Mouse (Mus musculus) embryonic facial prominence, embryonic 15.5 days (tissue): Measurements from ENCODE around the gene Ndrg2. TPM values are rescaled to one million over a fixed set of nuclear protein-coding genes. Genes with fewer than 3 reads are reported as not detected.

ENCODE experiments used
- ATAC-seq: fragments of 200-750 bp; cut with Nextera tagmentation; 2 replicates; pipeline ENCODE4 v1.8.0; 2017; ENCODE audit warnings: low read depth, moderate TSS enrichment; ENCODE audit not compliant: insufficient number of reproducible peaks, low FRiP score, low TSS enrichment
- H3K27ac ChIP-seq: fragments of 300-500 bp; sonication (generic); replicated peaks from 2 replicates; pipeline ENCODE4 v1.5.1; 2015; ENCODE audit warnings: mild to moderate bottlenecking, inconsistent platforms
- H3K27me3 ChIP-seq: fragments of 300-500 bp; sonication (generic); 2 replicates; pipeline ENCODE4 v1.6.1; 2015; ENCODE audit warnings: inconsistent platforms
- H3K36me3 ChIP-seq: fragments of 300-500 bp; sonication (generic); 2 replicates; pipeline ENCODE4 v1.6.1; 2015; ENCODE audit warnings: mild to moderate bottlenecking, inconsistent platforms
- H3K4me1 ChIP-seq: fragments of 300-500 bp; sonication (generic); 2 replicates; pipeline ENCODE4 v1.6.1; 2015; ENCODE audit warnings: inconsistent platforms
- H3K4me2 ChIP-seq: fragments of 300-500 bp; sonication (generic); replicated peaks from 2 replicates; pipeline ENCODE4 v1.6.1; 2015; ENCODE audit warnings: mild to moderate bottlenecking, inconsistent platforms
- H3K4me3 ChIP-seq: fragments of 300-500 bp; sonication (generic); replicated peaks from 2 replicates; pipeline ENCODE4 v1.5.1; 2015; ENCODE audit warnings: mild to moderate bottlenecking, inconsistent platforms
- H3K9ac ChIP-seq: fragments of 300-500 bp; sonication (generic); 2 replicates; pipeline ENCODE4 v1.6.1; 2015; ENCODE audit warnings: inconsistent platforms
- H3K9me3 ChIP-seq: fragments of 300-500 bp; sonication (generic); replicated peaks from 2 replicates; pipeline ENCODE4 v1.6.1; 2016; ENCODE audit warnings: inconsistent platforms
- WGBS: fragments of 180-500 bp; shearing (Covaris S2); methylation state at CpG from one replicate; pipeline ENCODE4 v1.1.7; 2015; 5-methylcytosine and 5-hydroxymethylcytosine counted together
- polyA plus RNA-seq: library from polyadenylated mRNA; unstranded; fragments of >200 nt; fragmentation: Nextera tagmentation; extraction: Ambion mirVana; gene quantifications from 2 replicates; pipeline ENCODE4 v1.2.1, GENCODE M21; 2015

Gene Ndrg2
- polyA plus RNA-seq, 1 experiment from 2014 or later = 98.2 TPM

DNA sequence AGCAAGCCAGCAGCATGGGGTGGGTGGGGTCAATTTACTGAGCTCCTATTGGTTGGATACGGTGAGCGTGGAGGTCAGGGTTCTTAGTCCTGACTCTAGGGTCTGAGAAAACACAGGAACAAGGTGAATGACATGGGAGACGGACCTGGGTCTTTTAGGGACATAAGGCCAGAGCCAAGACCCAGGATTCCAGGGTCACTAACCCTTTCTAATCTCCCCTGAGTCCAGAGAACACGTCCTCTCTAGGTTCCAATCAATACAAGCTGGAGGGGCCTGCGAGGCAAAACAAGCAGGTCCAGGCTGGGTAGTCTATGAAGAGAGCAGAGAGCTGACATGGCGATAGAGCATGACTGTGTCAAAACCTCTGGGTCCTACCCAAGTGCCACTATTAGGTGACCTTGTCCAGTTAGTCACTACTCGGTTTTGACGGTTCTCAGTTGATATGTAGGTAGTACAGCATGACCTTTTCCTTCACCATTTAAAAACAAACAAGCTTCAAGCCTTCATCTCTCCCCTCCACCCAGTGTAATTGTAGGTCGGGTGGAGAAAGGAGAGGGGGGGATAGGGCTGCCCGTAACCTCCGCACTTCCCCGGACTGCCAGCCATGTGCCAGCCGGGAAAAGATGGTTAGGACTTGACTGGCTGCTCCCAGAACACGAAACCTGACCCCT, 1.4 kb downstream of the Ndrg2 start:
- Histone ChIP-seq H3K27ac (peak overlapping the region; percentile 87), H3K36me3 (peaks cover 9% of the 10 kb centered on the region; the same call in 1 of the 2 replicates), H3K9ac (peak overlapping the region; percentile 28; the same call in 1 of the 2 replicates), H3K4me1 (peaks cover 24% of the 10 kb centered on the region), H3K4me3 (peak overlapping the region; percentile 57), H3K4me2 (peak overlapping the region; percentile 94), H3K27me3 (no peaks in the 10 kb centered on the region), H3K9me3 (no peaks in the 10 kb centered on the region)
- peak; percentile 12; the same call in 1 of the 2 replicates for ATAC-seq
- 14% methylated on average over 14 of the region's 14 CpGs for WGBS

GRCm38 (mm10) chr14:51911301-51911700, 2.7 kb downstream of the Ndrg2 start:
- Histone ChIP-seq H3K4me2 (no peak overlapping the region), H3K9ac (no peak overlapping the region), H3K9me3 (no peaks in the 10 kb centered on the region), H3K36me3 (peaks cover 12% of the 10 kb centered on the region; the same call in 1 of the 2 replicates), H3K27me3 (no peaks in the 10 kb centered on the region), H3K4me3 (no peak overlapping the region), H3K4me1 (peaks cover 24% of the 10 kb centered on the region), H3K27ac (no peak overlapping the region)
- no peak for ATAC-seq
- WGBS = 83% methylated on average over 10 of the region's 10 CpGs

DNA sequence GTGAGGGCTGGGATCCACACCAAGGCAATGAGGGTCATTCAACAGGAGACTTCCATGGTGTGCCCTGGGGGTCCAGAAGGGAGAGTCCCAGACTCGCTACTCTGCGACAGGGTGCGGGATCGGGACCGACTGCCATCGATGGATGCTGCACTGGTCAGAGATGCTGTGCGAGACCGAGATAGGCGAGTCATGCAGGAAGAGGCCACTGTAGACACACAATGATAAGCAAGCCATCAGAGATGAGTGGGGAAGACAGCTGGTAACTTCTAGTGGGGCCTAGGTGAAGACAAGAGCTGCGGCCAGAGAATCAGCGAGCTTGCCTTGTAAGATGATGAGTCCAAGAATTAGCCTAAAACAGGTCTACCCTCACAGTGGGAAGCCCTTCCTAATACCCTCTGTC, 7.9 kb downstream of the Ndrg2 start:
- WGBS = 88% methylated on average over 11 of the region's 11 CpGs

GRCm38 (mm10) chr14:51904706-51905105, 9.3 kb downstream of the Ndrg2 start:
- Histone ChIP-seq H3K27me3 (no peaks in the 10 kb centered on the region), H3K4me1 (peaks cover 5% of the 10 kb centered on the region), H3K4me3 (no peak overlapping the region), H3K4me2 (no peak overlapping the region), H3K9me3 (no peaks in the 10 kb centered on the region), H3K36me3 (peaks cover 16% of the 10 kb centered on the region; the same call in 1 of the 2 replicates), H3K27ac (no peak overlapping the region), H3K9ac (no peak overlapping the region)
- 60% methylated on average over 7 of the region's 7 CpGs for WGBS
- ATAC-seq = no peak

More for the DNA sequence above, 7.9 kb downstream of the Ndrg2 start:
- Histone ChIP-seq H3K9ac (no peak overlapping the region), H3K27ac (no peak overlapping the region), H3K4me3 (no peak overlapping the region), H3K27me3 (no peaks in the 10 kb centered on the region), H3K4me1 (peaks cover 5% of the 10 kb centered on the region), H3K9me3 (no peaks in the 10 kb centered on the region), H3K36me3 (peaks cover 23% of the 10 kb centered on the region; the same call in 1 of the 2 replicates), H3K4me2 (no peak overlapping the region)
- ATAC-seq = no peak

DNA sequence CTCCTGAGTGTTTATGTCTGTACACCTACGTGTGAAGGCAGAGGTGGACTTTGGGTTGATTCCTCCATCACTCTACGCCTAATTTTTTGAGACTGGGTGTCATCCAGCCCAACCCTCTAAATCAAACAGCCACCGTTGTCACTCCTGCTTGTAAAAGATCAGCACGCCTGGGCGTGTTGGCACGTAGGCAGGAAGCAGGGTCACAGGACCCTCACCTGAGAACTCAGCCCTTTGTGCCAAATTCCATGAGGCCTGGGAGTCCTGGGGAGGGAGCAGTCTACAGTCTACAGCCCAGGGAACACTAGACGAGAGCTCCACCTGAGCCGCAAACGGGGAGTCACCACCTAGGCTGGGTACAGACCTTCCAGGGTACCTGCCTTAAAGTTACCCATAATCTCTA, 10.2 kb downstream of the Ndrg2 start:
- H3K4me2 ChIP-seq = no peak overlapping the region
- H3K27me3 ChIP-seq = no peaks in the 10 kb centered on the region
- 75% methylated on average over 9 of the region's 9 CpGs for WGBS
- H3K36me3 ChIP-seq = peaks cover 14% of the 10 kb centered on the region; the same call in 1 of the 2 replicates
- no peak for ATAC-seq
- H3K4me1 ChIP-seq = no peaks in the 10 kb centered on the region; the same call in 1 of the 2 replicates
- H3K4me3 ChIP-seq = no peak overlapping the region
- H3K9me3 ChIP-seq = no peaks in the 10 kb centered on the region
- H3K9ac ChIP-seq = no peak overlapping the region
- no peak overlapping the region for H3K27ac ChIP-seq

GRCm38 (mm10) chr14:51902806-51903710, 10.9 kb downstream of the Ndrg2 start:
- no peaks in the 10 kb centered on the region for H3K9me3 ChIP-seq
- H3K27ac ChIP-seq = no peak overlapping the region
- no peaks in the 10 kb centered on the region; the same call in 1 of the 2 replicates for H3K4me1 ChIP-seq
- H3K9ac ChIP-seq = no peak overlapping the region
- no peak overlapping the region for H3K4me3 ChIP-seq
- H3K4me2 ChIP-seq = no peak overlapping the region
- 55% methylated on average over 9 of the region's 9 CpGs for WGBS
- H3K36me3 ChIP-seq = peaks cover 14% of the 10 kb centered on the region; the same call in 1 of the 2 replicates
- no peaks in the 10 kb centered on the region for H3K27me3 ChIP-seq
- no peak for ATAC-seq

DNA sequence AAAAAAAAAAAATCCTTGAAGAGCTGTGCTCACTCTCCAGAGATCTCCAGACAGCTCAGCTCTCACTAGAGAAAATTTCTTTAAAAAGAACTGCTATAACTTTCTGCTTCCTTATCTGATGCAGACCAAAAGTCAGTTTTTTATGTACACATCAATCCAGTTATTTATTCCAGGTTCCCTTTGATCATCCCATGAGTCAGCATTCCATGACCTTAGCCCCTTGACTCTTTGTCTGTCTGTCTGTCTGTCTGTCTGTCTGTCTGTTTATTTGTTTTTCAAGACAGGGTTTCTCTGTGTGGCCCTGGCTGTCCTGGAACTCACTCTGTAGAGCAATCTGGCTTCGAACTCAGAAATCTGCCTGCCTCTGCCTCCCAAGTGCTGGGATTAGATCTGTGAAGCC, 14.6 kb downstream of the Ndrg2 start:
- H3K9me3 ChIP-seq = no peaks in the 10 kb centered on the region
- no peak overlapping the region for H3K9ac ChIP-seq
- no peak overlapping the region for H3K4me2 ChIP-seq
- no peak for ATAC-seq
- no peaks in the 10 kb centered on the region for H3K36me3 ChIP-seq
- H3K4me1 ChIP-seq = no peaks in the 10 kb centered on the region; the same call in 1 of the 2 replicates
- WGBS = 86% methylated on average over 1 of the region's 1 CpGs
- H3K27me3 ChIP-seq = no peaks in the 10 kb centered on the region
- no peak overlapping the region for H3K27ac ChIP-seq
- no peak overlapping the region for H3K4me3 ChIP-seq

DNA sequence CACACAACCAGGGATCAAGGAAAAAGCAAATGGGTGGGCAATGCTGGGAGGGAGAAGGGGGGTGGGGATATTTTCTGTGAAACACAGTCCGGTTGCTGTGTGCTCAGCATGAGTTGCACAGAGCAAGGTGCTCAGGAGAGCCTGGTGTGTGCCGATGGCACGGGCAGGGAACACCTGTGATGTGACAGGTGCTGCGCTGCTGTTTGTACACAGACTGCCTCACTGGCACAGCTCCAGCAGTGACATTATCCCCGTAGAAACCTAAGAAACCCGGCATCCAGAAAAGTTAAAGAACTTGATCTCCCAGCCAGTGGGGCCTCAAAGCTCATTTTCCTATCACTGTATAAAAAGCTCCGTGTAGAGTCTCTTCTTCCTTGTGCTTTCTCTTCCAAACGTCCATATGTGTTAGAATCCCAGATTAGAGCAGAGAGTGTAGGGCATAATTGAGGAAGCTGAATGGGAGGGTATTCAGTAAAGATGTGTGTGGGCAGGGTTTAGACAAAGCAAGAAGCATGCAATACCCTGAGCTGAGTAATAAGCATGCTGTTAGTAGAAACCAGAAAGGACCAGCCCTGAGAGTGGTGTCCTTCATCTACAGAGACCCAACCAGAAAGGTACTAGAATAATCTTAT, 17.3 kb downstream of the Ndrg2 start:
- ATAC-seq = 0 out of 2 replicates have a peak, but pooled peaks have one; percentile 48
- H3K36me3 ChIP-seq = peaks cover 3% of the 10 kb centered on the region
- no peaks in the 10 kb centered on the region for H3K9me3 ChIP-seq
- WGBS = 48% methylated on average over 8 of the region's 8 CpGs
- H3K4me1 ChIP-seq = no peaks in the 10 kb centered on the region
- H3K27ac ChIP-seq = no peak overlapping the region
- H3K4me3 ChIP-seq = no peak overlapping the region
- H3K9ac ChIP-seq = no peak overlapping the region
- no peaks in the 10 kb centered on the region for H3K27me3 ChIP-seq
- H3K4me2 ChIP-seq = no peak overlapping the region

- no peak overlapping the region for H3K4me3 ChIP-seq
- no peak overlapping the region for H3K9ac ChIP-seq
- peaks cover 9% of the 10 kb centered on the region for H3K36me3 ChIP-seq
- no peaks in the 10 kb centered on the region for H3K27me3 ChIP-seq
- 73% methylated on average over 6 of the region's 6 CpGs for WGBS
- no peaks in the 10 kb centered on the region for H3K9me3 ChIP-seq
- H3K27ac ChIP-seq = no peak overlapping the region
- no peak for ATAC-seq
- no peak overlapping the region for H3K4me2 ChIP-seq
- H3K4me1 ChIP-seq = no peaks in the 10 kb centered on the region
Observed at GRCm38 (mm10) chr14:51896019-51896418, 17.9 kb downstream of the Ndrg2 start.

GRCm38 (mm10) chr14:51895071-51895470, 18.9 kb downstream of the Ndrg2 start:
- H3K9ac ChIP-seq = no peak overlapping the region
- 67% methylated on average over 14 of the region's 14 CpGs for WGBS
- H3K9me3 ChIP-seq = no peaks in the 10 kb centered on the region
- H3K36me3 ChIP-seq = peaks cover 17% of the 10 kb centered on the region
- no peaks in the 10 kb centered on the region for H3K4me1 ChIP-seq
- no peak overlapping the region for H3K4me3 ChIP-seq
- no peak overlapping the region for H3K4me2 ChIP-seq
- ATAC-seq = no peak
- no peak overlapping the region for H3K27ac ChIP-seq
- no peaks in the 10 kb centered on the region for H3K27me3 ChIP-seq

GRCm38 (mm10) chr14:51893809-51894208, 20.1 kb downstream of the Ndrg2 start:
- ATAC-seq = no peak

More at GRCm38 (mm10) chr14:51893809-51894208, 20.1 kb downstream of the Ndrg2 start:
- WGBS = 55% methylated on average over 3 of the region's 3 CpGs
- H3K9ac ChIP-seq = no peak overlapping the region
- H3K4me1 ChIP-seq = no peaks in the 10 kb centered on the region
- no peak overlapping the region for H3K4me3 ChIP-seq
- H3K36me3 ChIP-seq = peaks cover 30% of the 10 kb centered on the region
- H3K27me3 ChIP-seq = no peaks in the 10 kb centered on the region
- H3K27ac ChIP-seq = no peak overlapping the region
- no peaks in the 10 kb centered on the region for H3K9me3 ChIP-seq
- H3K4me2 ChIP-seq = no peak overlapping the region
